In genomic region chr2:28680710-28681109, GRCm38 (mm10) we compare ENCODE assay signal across 10 mouse cellular contexts. TPM values are rescaled to one million over a fixed set of nuclear protein-coding genes. Genes with fewer than 3 reads are reported as not detected.
A peak's percentile ranks its signal among the peaks of the same experiment; 100 is the strongest.
DNase-seq lines count a peak whose midpoint lies in the region; ATAC-seq and TF ChIP-seq lines count a peak whose summit lies in the region.
"Had no signal": no experiment of that assay in that cellular context is flagged by ENCODE, and none has a peak within 500 bp of the region (broad histone marks: within the 10 kb centered on the region; RNA-seq: fewer than 3 reads in every experiment).

No protein-coding gene starts in this region.

- H3K36me3 ChIP-seq in forebrain, embryonic 14.5 days (ENCODE audit: control insufficient read depth, insufficient read depth, low read length): peaks cover 91% of the 10 kb centered on the region
- peaks cover 84% of the 10 kb centered on the region for H3K36me3 ChIP-seq in forebrain, embryonic 12.5 days (replicated peaks)
- peaks cover 86% of the 10 kb centered on the region for H3K36me3 ChIP-seq in lung, embryonic 14.5 days (ENCODE audit: insufficient read depth)
- H3K36me3 ChIP-seq in forebrain, embryonic 13.5 days (ENCODE audit: poor library complexity, severe bottlenecking): peaks cover 98% of the 10 kb centered on the region

- no peak for ATAC-seq in forebrain, embryonic 14.5 days
- ATAC-seq in forebrain, embryonic 12.5 days (ENCODE audit: low FRiP score): no peak
- ATAC-seq in lung, embryonic 14.5 days (ENCODE audit: insufficient read depth): no peak
- no peak for ATAC-seq in erythroid progenitor cell, adult 5-6 weeks (replicated peaks; ENCODE audit: low FRiP score, poor library complexity, severe bottlenecking)
- no peak for ATAC-seq in forebrain, embryonic 13.5 days

- no peaks in the 10 kb centered on the region for H3K27me3 ChIP-seq in forebrain, embryonic 14.5 days (replicated peaks; ENCODE audit: control insufficient read depth, insufficient read depth, low read length)
- no peaks in the 10 kb centered on the region for H3K27me3 ChIP-seq in forebrain, embryonic 12.5 days
- H3K27me3 ChIP-seq in lung, embryonic 14.5 days (ENCODE audit: insufficient read depth, low read length): no peaks in the 10 kb centered on the region
- no peaks in the 10 kb centered on the region for H3K27me3 ChIP-seq in forebrain, embryonic 13.5 days
- H3K27me3 ChIP-seq: liver, embryonic 15.5 days had no signal

- H3K9ac ChIP-seq in forebrain, embryonic 14.5 days (ENCODE audit: low read length): no peak overlapping the region
- H3K9ac ChIP-seq in forebrain, embryonic 12.5 days: no peak overlapping the region
- no peak overlapping the region for H3K9ac ChIP-seq in lung, embryonic 14.5 days
- H3K9ac ChIP-seq in forebrain, embryonic 13.5 days: no peak overlapping the region
- H3K9ac ChIP-seq: liver, embryonic 15.5 days had no signal

- H3K4me3 ChIP-seq in forebrain, embryonic 14.5 days (ENCODE audit: low read depth, low read length): no peak overlapping the region
- H3K4me3 ChIP-seq in forebrain, embryonic 12.5 days (replicated peaks): no peak overlapping the region
- H3K4me3 ChIP-seq in lung, embryonic 14.5 days (ENCODE audit: low read depth, low read length): no peak overlapping the region
- H3K4me3 ChIP-seq in lung, adult 2 months (replicated peaks; ENCODE audit: extremely low read depth, low read depth, low read length): no peak overlapping the region
- H3K4me3 ChIP-seq in forebrain, embryonic 13.5 days: no peak overlapping the region
- H3K4me3 ChIP-seq: liver, embryonic 15.5 days had no signal

- no peak overlapping the region for H3K27ac ChIP-seq in forebrain, embryonic 14.5 days (ENCODE audit: low read depth, low read length)
- no peak overlapping the region for H3K27ac ChIP-seq in forebrain, embryonic 12.5 days
- H3K27ac ChIP-seq in lung, embryonic 14.5 days (ENCODE audit: low read depth): no peak overlapping the region
- H3K27ac ChIP-seq in forebrain, embryonic 13.5 days: no peak overlapping the region
- H3K27ac ChIP-seq: liver, embryonic 15.5 days had no signal

- H3K9me3 ChIP-seq in forebrain, embryonic 14.5 days (replicated peaks; ENCODE audit: control insufficient read depth, low read length): no peaks in the 10 kb centered on the region
- no peaks in the 10 kb centered on the region for H3K9me3 ChIP-seq in forebrain, embryonic 12.5 days
- H3K9me3 ChIP-seq in lung, embryonic 14.5 days (ENCODE audit: low read depth, low read length): no peaks in the 10 kb centered on the region
- no peaks in the 10 kb centered on the region for H3K9me3 ChIP-seq in forebrain, embryonic 13.5 days (replicated peaks)
- H3K9me3 ChIP-seq: liver, embryonic 15.5 days had no signal

- TF ChIP-seq POLR2A in lung, adult 2 months (IDR thresholded peaks at IDR 0.05; ENCODE audit: borderline replicate concordance, extremely low read depth, low read depth, low read length): no peak

- peak; percentile 75 for DNase-seq in forebrain, embryonic 14.5 days (ENCODE audit: low spot score)
- DNase-seq in lung, embryonic 14.5 days: peak; percentile 76
- DNase-seq in lung, adult 2 months: no peak
- DNase-seq in NIH3T3 (ENCODE audit: low read depth): peak; percentile 62
- peak; percentile 53 to 54 for DNase-seq in kidney, postnatal 4 days

- TF ChIP-seq CTCF in lung, embryonic 14.5 days (IDR thresholded peaks at IDR 0.05; ENCODE audit: low read depth): peak; percentile 66
- TF ChIP-seq CTCF in lung, adult 2 months (IDR thresholded peaks at IDR 0.05; ENCODE audit: insufficient read depth, low read length): no peak

- H3K4me2 ChIP-seq in forebrain, embryonic 14.5 days (ENCODE audit: low read length): no peak overlapping the region
- no peak overlapping the region for H3K4me2 ChIP-seq in forebrain, embryonic 12.5 days
- no peak overlapping the region for H3K4me2 ChIP-seq in lung, embryonic 14.5 days
- H3K4me2 ChIP-seq in forebrain, embryonic 13.5 days: no peak overlapping the region
- H3K4me2 ChIP-seq: liver, embryonic 15.5 days had no signal

- WGBS in forebrain, embryonic 14.5 days: 14% methylated on average over 4 of the region's 4 CpGs
- 31% methylated on average over 4 of the region's 4 CpGs for WGBS in forebrain, embryonic 12.5 days
- 28% methylated on average over 4 of the region's 4 CpGs for WGBS in lung, embryonic 14.5 days
- 31% methylated on average over 4 of the region's 4 CpGs for WGBS in lung, adult 2 months
- 26% methylated on average over 4 of the region's 4 CpGs for WGBS in forebrain, embryonic 13.5 days

- H3K4me1 ChIP-seq in forebrain, embryonic 14.5 days (ENCODE audit: control insufficient read depth, insufficient read depth, low read length): no peaks in the 10 kb centered on the region
- H3K4me1 ChIP-seq in forebrain, embryonic 12.5 days: no peaks in the 10 kb centered on the region
- H3K4me1 ChIP-seq in lung, embryonic 14.5 days (ENCODE audit: insufficient read depth): no peaks in the 10 kb centered on the region
- H3K4me1 ChIP-seq in lung, adult 2 months (ENCODE audit: control insufficient read depth, insufficient read depth, low read length): no peaks in the 10 kb centered on the region
- H3K4me1 ChIP-seq in forebrain, embryonic 13.5 days: peaks cover 8% of the 10 kb centered on the region
- H3K4me1 ChIP-seq: liver, embryonic 15.5 days had no signal

RNA-seq across cellular contexts. Expression of gene Spaca9, which starts 18.8 kb away (rescaled TPM):
- polyA plus RNA-seq in forebrain, embryonic 14.5 days (2014; fragmentation: Nextera tagmentation; extraction: Ambion mirVana): 1.8 and 2.8 TPM in 2 replicates
- 1.5 and 1.7 TPM in 2 replicates for polyA plus RNA-seq in forebrain, embryonic 12.5 days (2016; fragmentation: Nextera tagmentation; extraction: Ambion mirVana)
- polyA plus RNA-seq in lung, embryonic 14.5 days (2014; fragmentation: Nextera tagmentation; extraction: Ambion mirVana): 1.8 and 2.5 TPM in 2 replicates
- polyA plus RNA-seq in lung, adult 2 months (2012; rRNA removed): 21.4 and 29.6 TPM in 2 replicates
- total RNA-seq in erythroid progenitor cell, adult 5-6 weeks (2015; ENCODE audit: low replicate concordance): not detected in 2 replicates
- total RNA-seq in erythroid progenitor cell, adult 5-6 weeks (2017; ENCODE audit: low replicate concordance): not detected in 2 replicates
- polyA plus RNA-seq in forebrain, embryonic 13.5 days (2015; fragmentation: Nextera tagmentation; extraction: Ambion mirVana): 1.6 and 2.8 TPM in 2 replicates
- total RNA-seq: heart, adult 18-20 months had no signal

RNA-seq across cellular contexts. Expression of gene Ak8, which starts 19.3 kb away (rescaled TPM):
- polyA plus RNA-seq in forebrain, embryonic 14.5 days (2014; fragmentation: Nextera tagmentation; extraction: Ambion mirVana): 2.0 and 2.2 TPM in 2 replicates
- 0.33 and 0.75 TPM in 2 replicates for polyA plus RNA-seq in forebrain, embryonic 12.5 days (2016; fragmentation: Nextera tagmentation; extraction: Ambion mirVana)
- 0.61 and 0.93 TPM in 2 replicates for polyA plus RNA-seq in lung, embryonic 14.5 days (2014; fragmentation: Nextera tagmentation; extraction: Ambion mirVana)
- 4.2 TPM in 2 replicates for polyA plus RNA-seq in lung, adult 2 months (2012; rRNA removed)
- 0.84 TPM in 1 of 2 replicates, not detected in the other for total RNA-seq in erythroid progenitor cell, adult 5-6 weeks (2015; ENCODE audit: low replicate concordance)
- total RNA-seq in erythroid progenitor cell, adult 5-6 weeks (2017; ENCODE audit: low replicate concordance): 0.26 TPM in 1 of 2 replicates, not detected in the other
- polyA plus RNA-seq in forebrain, embryonic 13.5 days (2015; fragmentation: Nextera tagmentation; extraction: Ambion mirVana): 0.83 and 1.1 TPM in 2 replicates
- total RNA-seq: heart, adult 18-20 months had no signal

RNA-seq across cellular contexts. Expression of gene Tsc1, which starts 39.7 kb away (rescaled TPM):
- polyA plus RNA-seq in forebrain, embryonic 14.5 days (2014; fragmentation: Nextera tagmentation; extraction: Ambion mirVana): 17.7 and 25.5 TPM in 2 replicates
- 27.7 and 31.7 TPM in 2 replicates for polyA plus RNA-seq in forebrain, embryonic 12.5 days (2016; fragmentation: Nextera tagmentation; extraction: Ambion mirVana)
- 19.9 and 22.2 TPM in 2 replicates for polyA plus RNA-seq in lung, embryonic 14.5 days (2014; fragmentation: Nextera tagmentation; extraction: Ambion mirVana)
- 10.2 and 14.7 TPM in 2 replicates for polyA plus RNA-seq in lung, adult 2 months (2012; rRNA removed)
- total RNA-seq in erythroid progenitor cell, adult 5-6 weeks (2015; ENCODE audit: low replicate concordance): 13.0 and 16.9 TPM in 2 replicates
- total RNA-seq in erythroid progenitor cell, adult 5-6 weeks (2017; ENCODE audit: low replicate concordance): 20.0 and 24.8 TPM in 2 replicates
- 29.0 and 34.1 TPM in 2 replicates for polyA plus RNA-seq in forebrain, embryonic 13.5 days (2015; fragmentation: Nextera tagmentation; extraction: Ambion mirVana)

RNA-seq across cellular contexts. Expression of gene Gfi1b, which starts 58.9 kb away (rescaled TPM):
- polyA plus RNA-seq in forebrain, embryonic 14.5 days (2014; fragmentation: Nextera tagmentation; extraction: Ambion mirVana): 0.12 TPM in 1 of 2 replicates, not detected in the other
- 0.77 and 2.0 TPM in 2 replicates for polyA plus RNA-seq in forebrain, embryonic 12.5 days (2016; fragmentation: Nextera tagmentation; extraction: Ambion mirVana)
- polyA plus RNA-seq in lung, embryonic 14.5 days (2014; fragmentation: Nextera tagmentation; extraction: Ambion mirVana): 0.51 and 0.69 TPM in 2 replicates
- 0.66 and 0.79 TPM in 2 replicates for polyA plus RNA-seq in lung, adult 2 months (2012; rRNA removed)
- total RNA-seq in erythroid progenitor cell, adult 5-6 weeks (2015; ENCODE audit: low replicate concordance): 123 and 130 TPM in 2 replicates
- 77.8 and 88.3 TPM in 2 replicates for total RNA-seq in erythroid progenitor cell, adult 5-6 weeks (2017; ENCODE audit: low replicate concordance)
- 0.19 and 0.31 TPM in 2 replicates for polyA plus RNA-seq in forebrain, embryonic 13.5 days (2015; fragmentation: Nextera tagmentation; extraction: Ambion mirVana)
- total RNA-seq: heart, adult 18-20 months had no signal
